Mouse (Mus musculus): ENCODE measurements around the gene Tns1.

DNA sequence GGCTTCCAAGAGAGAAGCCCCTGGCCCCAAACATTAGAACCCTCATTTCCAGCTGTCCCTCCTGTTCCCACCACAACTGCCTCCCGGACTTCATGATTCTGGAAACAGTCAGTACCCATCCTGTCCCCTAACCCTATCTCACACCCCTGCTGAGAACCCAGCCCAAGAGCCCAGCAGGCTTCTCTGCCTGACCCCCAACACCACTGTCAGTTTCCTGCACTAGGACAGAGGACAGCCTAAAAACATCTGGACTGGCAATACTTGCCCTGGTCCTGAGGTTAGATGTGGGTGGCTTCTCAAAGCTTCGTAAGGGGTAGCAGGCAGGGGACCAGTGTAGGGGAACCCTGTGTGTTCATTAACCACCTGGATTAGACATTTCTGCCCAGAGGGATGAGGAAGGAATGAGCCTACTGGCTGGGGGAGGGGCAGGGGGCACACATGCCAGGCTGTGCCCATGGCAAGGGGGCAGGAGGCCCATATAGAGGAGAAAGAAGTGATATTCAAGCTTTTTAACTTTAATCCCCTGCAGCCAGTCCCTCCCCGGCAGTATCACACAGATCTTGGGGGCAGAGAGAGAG, 88.2 kb downstream of the Tns1 start:
- TF ChIP-seq CTCF (IDR thresholded peaks at IDR 0.05; ENCODE audit: control insufficient read depth, insufficient read depth, low read length), result no peak
- no peak for TF ChIP-seq POLR2A (IDR thresholded peaks at IDR 0.05; ENCODE audit: borderline replicate concordance, control insufficient read depth, low read depth, low read length)

All from bone marrow, adult 2 months (tissue).